Mouse (Mus musculus) heart, embryonic 15.5 days (tissue): ENCODE data around the gene Sorbs1. TPM values are rescaled to one million over a fixed set of nuclear protein-coding genes. Genes with fewer than 3 reads are reported as not detected.

Source experiments
- ATAC-seq: fragments of 200-750 bp; cut with Nextera tagmentation; replicated peaks from 2 replicates; pipeline ENCODE4 v1.8.0; 2017; ENCODE audit warnings: low read depth, moderate TSS enrichment; ENCODE audit not compliant: insufficient number of reproducible peaks, insufficient read depth, low FRiP score
- H3K27ac ChIP-seq: fragments of 300-500 bp; sonication (generic); 2 replicates; pipeline ENCODE4 v1.5.1; 2015; ENCODE audit warnings: mild to moderate bottlenecking, inconsistent platforms
- H3K27me3 ChIP-seq: fragments of 300-500 bp; sonication (generic); 2 replicates; pipeline ENCODE4 v1.6.1; 2015; ENCODE audit warnings: inconsistent platforms
- H3K36me3 ChIP-seq: fragments of 300-500 bp; sonication (generic); 2 replicates; pipeline ENCODE4 v1.6.1; 2015; ENCODE audit warnings: mild to moderate bottlenecking, inconsistent platforms
- H3K4me1 ChIP-seq: fragments of 300-500 bp; sonication (generic); replicated peaks from 2 replicates; pipeline ENCODE4 v1.6.1; 2015; ENCODE audit warnings: inconsistent platforms
- H3K4me2 ChIP-seq: fragments of 300-500 bp; sonication (generic); 2 replicates; pipeline ENCODE4 v1.6.1; 2015; ENCODE audit warnings: inconsistent platforms, mild to moderate bottlenecking, moderate library complexity
- H3K4me3 ChIP-seq: fragments of 300-500 bp; sonication (generic); 2 replicates; pipeline ENCODE4 v1.5.1; 2015; ENCODE audit warnings: mild to moderate bottlenecking, inconsistent platforms
- H3K9ac ChIP-seq: fragments of 300-500 bp; sonication (generic); 2 replicates; pipeline ENCODE4 v1.6.1; 2015; ENCODE audit warnings: mild to moderate bottlenecking, inconsistent platforms
- H3K9me3 ChIP-seq: fragments of 300-500 bp; sonication (generic); replicated peaks from 2 replicates; pipeline ENCODE4 v1.6.1; 2016; ENCODE audit warnings: inconsistent platforms
- WGBS: fragments of 180-500 bp; shearing (Covaris S2); methylation state at CpG from one replicate; pipeline ENCODE4 v1.1.7; 2015; ENCODE audit warnings: mixed read lengths; 5-methylcytosine and 5-hydroxymethylcytosine counted together
- polyA plus RNA-seq: library from polyadenylated mRNA; unstranded; fragments of >200 nt; fragmentation: Nextera tagmentation; extraction: Ambion mirVana; gene quantifications from 2 replicates; pipeline ENCODE4 v1.2.1, GENCODE M21; 2015

Sorbs1 gene
- polyA plus RNA-seq, 1 experiment from 2014 or later = 126 TPM

DNA sequence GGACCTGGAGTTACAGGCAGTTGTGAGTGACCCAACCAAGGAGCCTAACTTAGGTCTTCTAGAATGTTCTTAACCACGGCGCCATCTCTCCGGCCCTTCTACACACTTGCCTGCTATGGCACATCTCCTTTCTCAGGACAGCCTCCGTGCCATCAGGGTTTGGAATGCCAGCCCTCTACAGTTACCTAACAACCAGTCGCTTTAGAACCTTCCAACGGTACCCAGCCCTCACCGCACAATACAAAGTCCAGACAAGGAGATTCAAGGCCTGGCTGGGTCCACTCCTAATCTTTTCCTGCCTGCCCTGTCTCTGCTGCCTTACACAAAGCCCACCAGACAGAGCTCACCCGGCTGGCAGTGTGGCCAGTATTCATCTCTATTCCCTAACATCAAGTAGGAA is 106.9 kb downstream of the Sorbs1 start:
- Histone ChIP-seq H3K36me3 (no peaks in the 10 kb centered on the region), H3K4me3 (no peak overlapping the region), H3K27me3 (no peaks in the 10 kb centered on the region), H3K9ac (no peak overlapping the region), H3K4me1 (peaks cover 71% of the 10 kb centered on the region), H3K27ac (peak overlapping the region; percentile 64; the same call in 1 of the 2 replicates), H3K4me2 (no peak overlapping the region), H3K9me3 (no peaks in the 10 kb centered on the region)
- ATAC-seq = no peak
- WGBS = 90% methylated on average over 8 of the region's 8 CpGs

DNA sequence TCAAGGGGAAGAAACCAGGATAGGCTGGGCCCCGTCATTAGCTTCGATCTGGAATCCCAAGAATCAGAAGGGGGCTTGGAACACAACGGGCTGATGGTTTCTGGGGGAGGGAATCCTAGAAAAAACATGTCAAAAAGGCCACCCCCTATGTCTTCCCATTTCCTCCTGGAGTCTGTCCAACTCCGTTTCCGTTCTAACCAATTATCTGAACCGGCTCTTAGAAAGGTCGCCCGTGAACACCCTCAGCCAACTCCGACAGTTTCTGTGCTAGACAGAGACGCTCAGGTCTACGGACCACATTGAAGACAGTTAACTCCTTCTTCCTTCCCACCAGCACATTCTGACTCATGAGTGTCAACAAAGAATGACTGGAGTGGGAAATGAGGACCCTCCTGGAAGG is 107.8 kb downstream of the Sorbs1 start:
- WGBS = 24% methylated on average over 11 of the region's 11 CpGs
- no peaks in the 10 kb centered on the region for H3K9me3 ChIP-seq
- no peak overlapping the region for H3K9ac ChIP-seq
- H3K4me2 ChIP-seq = peak overlapping the region; percentile 13; the same call in 1 of the 2 replicates
- H3K4me1 ChIP-seq = peaks cover 72% of the 10 kb centered on the region
- H3K36me3 ChIP-seq = no peaks in the 10 kb centered on the region
- peak overlapping the region; percentile 64 for H3K27ac ChIP-seq
- H3K4me3 ChIP-seq = no peak overlapping the region
- ATAC-seq = peak; percentile 61
- H3K27me3 ChIP-seq = no peaks in the 10 kb centered on the region

DNA sequence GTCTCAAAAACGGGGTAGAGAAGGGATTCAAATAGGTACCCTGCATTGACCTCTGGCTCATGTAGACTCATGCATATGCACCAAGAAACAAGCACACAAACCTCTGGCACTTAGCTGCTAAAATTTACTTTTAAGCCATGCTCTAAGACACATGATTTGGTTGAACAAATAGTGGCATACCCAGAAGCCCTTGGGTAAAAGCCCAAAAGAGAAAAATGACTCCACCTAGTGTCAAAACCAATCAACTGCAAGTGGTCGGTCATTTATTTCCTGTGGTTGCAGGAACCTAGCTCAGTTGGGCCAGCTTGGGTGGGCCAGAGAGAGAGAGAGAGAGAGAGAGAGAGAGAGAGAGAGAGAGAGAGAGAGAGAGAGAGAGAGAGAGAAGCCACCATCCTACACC is 109.0 kb downstream of the Sorbs1 start:
- H3K27ac ChIP-seq = peak overlapping the region; percentile 64

DNA sequence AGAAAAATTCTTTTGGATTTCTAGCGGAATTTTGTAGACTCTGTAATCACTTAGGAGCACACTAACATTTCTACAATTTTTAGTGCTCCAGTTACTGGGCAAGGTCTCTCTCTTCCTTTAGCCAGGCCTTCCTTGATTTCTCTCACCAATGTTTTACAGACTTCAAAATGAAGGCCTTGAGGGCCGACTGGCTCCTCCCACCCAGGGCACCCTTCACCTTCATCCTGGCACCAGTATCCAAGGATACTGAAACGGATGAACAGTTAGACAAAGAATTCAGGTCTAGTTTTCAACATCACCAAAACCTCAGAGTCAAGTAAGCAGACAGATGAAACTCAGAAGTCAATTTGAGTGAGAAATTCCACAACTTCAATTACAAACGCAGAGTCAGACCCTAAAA is 109.6 kb downstream of the Sorbs1 start:
- Histone ChIP-seq H3K27ac (no peak overlapping the region), H3K27me3 (no peaks in the 10 kb centered on the region), H3K4me2 (no peak overlapping the region), H3K9me3 (no peaks in the 10 kb centered on the region), H3K9ac (no peak overlapping the region), H3K4me1 (peaks cover 62% of the 10 kb centered on the region), H3K36me3 (0 out of 2 replicates have a peak, but pooled peaks cover 4% of the 10 kb centered on the region), H3K4me3 (no peak overlapping the region)
- ATAC-seq = no peak
- WGBS = 73% methylated on average over 4 of the region's 4 CpGs

More for the DNA sequence above, 109.0 kb downstream of the Sorbs1 start:
- Histone ChIP-seq H3K9ac (no peak overlapping the region), H3K36me3 (0 out of 2 replicates have a peak, but pooled peaks cover 3% of the 10 kb centered on the region), H3K9me3 (no peaks in the 10 kb centered on the region), H3K4me3 (no peak overlapping the region), H3K27me3 (no peaks in the 10 kb centered on the region), H3K4me1 (peaks cover 64% of the 10 kb centered on the region), H3K4me2 (no peak overlapping the region)
- WGBS = 84% methylated on average over 2 of the region's 2 CpGs
- ATAC-seq = no peak

DNA sequence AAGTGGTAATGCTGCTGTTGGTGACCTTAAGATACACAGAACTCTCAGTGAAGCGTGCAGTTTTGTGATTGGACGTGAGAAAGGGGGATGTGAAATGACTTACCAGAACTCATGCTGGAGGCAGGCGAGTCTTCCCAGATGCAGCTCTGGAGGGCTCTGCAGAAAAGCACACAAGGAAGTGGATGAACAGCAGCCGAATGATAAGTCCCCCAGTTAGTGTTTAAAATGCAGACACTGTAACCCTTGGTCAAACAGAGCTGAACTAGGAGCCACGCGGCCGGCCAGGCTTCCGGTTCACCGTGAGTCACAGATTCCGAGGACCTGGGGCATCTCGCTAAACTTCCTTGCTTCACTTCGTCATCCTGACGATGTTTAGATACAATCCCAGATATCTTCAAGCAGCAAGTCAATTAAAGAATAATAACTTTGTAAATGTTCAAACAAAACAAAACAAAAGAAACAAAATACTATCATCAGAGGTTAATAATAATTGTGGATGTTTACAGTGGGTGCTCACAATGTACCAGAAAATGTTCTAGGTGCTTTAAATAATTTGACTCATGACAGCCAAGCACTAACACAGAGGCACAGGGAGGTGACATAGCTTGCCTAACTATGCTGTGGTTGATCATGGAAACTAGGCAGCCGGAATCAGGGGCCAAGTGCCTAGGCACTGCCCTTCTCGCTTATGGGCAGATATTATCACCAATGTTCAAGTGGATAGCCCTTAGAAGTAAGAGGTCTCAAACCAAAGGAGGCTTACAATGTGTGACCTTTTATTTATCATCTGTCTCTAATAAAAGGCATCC is 111.2 kb downstream of the Sorbs1 start:
- H3K9ac ChIP-seq = no peak overlapping the region
- H3K4me1 ChIP-seq = peaks cover 55% of the 10 kb centered on the region
- peaks cover 7% of the 10 kb centered on the region; the same call in 1 of the 2 replicates for H3K36me3 ChIP-seq
- no peaks in the 10 kb centered on the region for H3K9me3 ChIP-seq
- H3K4me2 ChIP-seq = no peak overlapping the region
- H3K27ac ChIP-seq = peak overlapping the region; percentile 62
- H3K4me3 ChIP-seq = no peak overlapping the region
- ATAC-seq = no peak
- H3K27me3 ChIP-seq = no peaks in the 10 kb centered on the region
- 51% methylated on average over 15 of the region's 15 CpGs for WGBS

DNA sequence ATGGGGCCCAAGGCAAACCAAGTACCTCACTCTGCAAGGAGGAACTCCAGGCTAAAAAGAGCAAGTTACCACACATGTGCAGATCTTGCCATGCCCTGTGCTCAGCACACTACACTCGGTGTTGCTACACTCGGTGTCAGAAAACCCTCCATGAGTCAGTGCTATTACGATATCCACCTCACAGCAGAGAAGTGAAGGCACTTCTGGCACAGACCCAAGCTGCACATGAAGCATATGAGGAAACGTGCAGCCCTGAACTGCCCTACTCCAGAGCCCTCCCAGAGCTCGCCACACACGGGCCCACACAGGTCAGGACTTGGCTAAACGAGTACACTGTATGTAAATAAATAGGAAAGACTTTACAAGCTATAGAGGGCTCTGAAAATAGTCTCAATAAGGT is 112.4 kb downstream of the Sorbs1 start:
- peaks cover 7% of the 10 kb centered on the region; the same call in 1 of the 2 replicates for H3K36me3 ChIP-seq
- H3K4me2 ChIP-seq = no peak overlapping the region
- H3K4me3 ChIP-seq = no peak overlapping the region
- H3K27ac ChIP-seq = peak overlapping the region; percentile 62
- no peak overlapping the region for H3K9ac ChIP-seq
- no peaks in the 10 kb centered on the region for H3K27me3 ChIP-seq
- peaks cover 49% of the 10 kb centered on the region for H3K4me1 ChIP-seq
- no peaks in the 10 kb centered on the region for H3K9me3 ChIP-seq
- ATAC-seq = peak; percentile 66; the same call in 1 of the 2 replicates
- 22% methylated on average over 7 of the region's 7 CpGs for WGBS

DNA sequence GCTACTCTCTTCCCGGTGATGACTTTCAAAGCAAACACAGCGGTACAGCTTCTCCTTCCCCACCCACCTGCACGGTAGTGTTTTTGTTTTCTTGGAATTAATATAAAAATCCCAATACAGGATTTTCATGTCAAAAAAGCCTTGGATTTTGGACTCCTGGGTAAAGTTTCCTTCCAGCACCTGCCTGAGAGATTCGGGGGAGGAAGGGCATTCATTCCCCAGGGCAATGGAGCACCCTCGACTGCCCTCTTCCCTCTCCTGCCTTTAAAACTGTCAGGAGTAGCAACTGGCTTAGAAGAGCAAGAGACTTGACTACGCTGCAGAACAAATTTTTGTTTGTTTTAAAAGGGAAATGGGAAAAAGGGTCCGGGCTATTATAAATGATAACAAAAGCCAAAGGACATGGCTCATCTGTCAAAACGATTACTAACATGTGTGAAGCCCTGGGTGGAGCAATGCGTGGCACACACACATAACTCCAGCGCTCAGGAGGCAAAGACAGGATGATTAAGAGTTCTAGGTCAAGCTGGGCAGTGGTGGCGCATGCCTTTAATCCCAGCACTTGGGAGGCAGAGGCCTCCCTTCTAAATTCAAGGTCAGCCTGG is 113.1 kb downstream of the Sorbs1 start:
- H3K4me3 ChIP-seq = no peak overlapping the region
- no peak overlapping the region for H3K9ac ChIP-seq
- H3K4me1 ChIP-seq = peaks cover 49% of the 10 kb centered on the region
- H3K27ac ChIP-seq = peak overlapping the region; percentile 62
- H3K9me3 ChIP-seq = no peaks in the 10 kb centered on the region
- ATAC-seq = no peak
- peaks cover 7% of the 10 kb centered on the region; the same call in 1 of the 2 replicates for H3K36me3 ChIP-seq
- WGBS = 63% methylated on average over 11 of the region's 11 CpGs
- H3K27me3 ChIP-seq = no peaks in the 10 kb centered on the region
- H3K4me2 ChIP-seq = no peak overlapping the region

DNA sequence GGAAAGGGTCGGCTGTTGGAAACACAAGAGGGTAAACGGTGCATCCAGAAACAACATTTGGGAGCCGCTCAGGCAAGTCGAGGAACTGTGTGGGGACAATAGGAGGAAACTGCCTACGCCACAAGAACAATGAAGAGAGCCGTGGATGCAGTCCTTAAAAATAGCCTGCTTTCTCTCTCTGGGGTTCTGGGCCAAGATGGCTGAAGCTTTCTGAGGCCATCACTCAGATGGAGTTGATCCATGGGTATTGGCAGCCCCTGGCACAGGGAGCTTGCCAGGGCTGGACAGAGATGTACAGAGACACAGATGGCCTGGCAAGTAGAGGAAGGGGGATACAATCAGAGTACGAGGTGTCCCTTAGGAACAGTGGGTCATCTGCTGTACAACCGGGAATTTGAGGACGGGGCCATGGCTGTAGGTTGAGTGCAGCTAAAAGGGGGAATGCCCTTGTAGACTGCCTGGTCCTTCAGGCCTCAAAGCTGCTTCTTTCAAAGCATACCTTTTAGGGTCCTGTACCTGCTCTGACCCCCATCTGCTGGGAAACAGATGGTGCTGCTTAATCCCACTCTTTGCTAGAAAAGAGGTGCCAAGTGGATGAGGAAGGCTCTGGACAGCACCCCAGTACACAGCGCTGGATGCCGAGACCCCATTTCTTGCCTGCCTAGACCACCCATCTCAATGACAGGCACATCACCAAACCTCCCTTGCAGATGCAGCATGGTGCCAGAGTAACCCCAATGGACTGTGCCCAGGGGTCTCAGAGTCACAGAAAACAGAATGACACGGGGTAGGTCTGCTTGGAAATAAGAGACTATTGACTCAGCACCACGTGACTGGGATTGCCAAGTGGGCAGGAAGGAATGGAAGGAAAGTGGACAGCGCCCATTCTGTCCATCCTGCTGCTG is 117.6 kb downstream of the Sorbs1 start:
- WGBS = 72% methylated on average over 14 of the region's 14 CpGs

DNA sequence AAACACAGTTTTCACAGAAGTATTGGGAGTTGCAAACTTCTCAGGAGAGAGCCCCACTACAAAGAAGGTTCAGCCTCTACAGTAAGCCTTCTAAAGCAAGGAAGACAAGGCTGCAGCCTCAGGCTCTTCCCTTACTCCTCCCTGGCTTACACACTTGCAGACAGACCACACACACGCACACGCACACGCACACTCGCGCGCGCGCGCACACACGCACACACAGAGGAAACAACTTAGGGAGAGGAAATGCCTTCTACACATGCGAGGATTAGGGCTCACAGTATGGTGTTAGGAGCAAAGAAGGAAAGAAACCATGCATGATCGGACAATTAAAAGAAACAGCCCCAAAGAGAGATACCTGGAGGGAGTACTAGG is 118.3 kb downstream of the Sorbs1 start:
- Histone ChIP-seq H3K36me3 (peaks cover 16% of the 10 kb centered on the region), H3K9me3 (no peaks in the 10 kb centered on the region), H3K4me3 (no peak overlapping the region), H3K27ac (peak overlapping the region; percentile 91), H3K27me3 (no peaks in the 10 kb centered on the region), H3K4me1 (peaks cover 33% of the 10 kb centered on the region), H3K9ac (0 out of 2 replicates have a peak overlapping the region, but pooled peaks have one; percentile 4), H3K4me2 (peak overlapping the region; percentile 32; the same call in 1 of the 2 replicates)
- ATAC-seq = peak; percentile 6; the same call in 1 of the 2 replicates
- WGBS = 78% methylated on average over 12 of the region's 12 CpGs

More for the DNA sequence above, 117.6 kb downstream of the Sorbs1 start:
- peak; percentile 14; the same call in 1 of the 2 replicates for ATAC-seq
- peaks cover 16% of the 10 kb centered on the region for H3K36me3 ChIP-seq
- H3K4me2 ChIP-seq = peak overlapping the region; percentile 32; the same call in 1 of the 2 replicates
- H3K9ac ChIP-seq = 0 out of 2 replicates have a peak overlapping the region, but pooled peaks have one; percentile 4
- peaks cover 39% of the 10 kb centered on the region for H3K4me1 ChIP-seq
- no peaks in the 10 kb centered on the region for H3K9me3 ChIP-seq
- no peaks in the 10 kb centered on the region for H3K27me3 ChIP-seq
- no peak overlapping the region for H3K4me3 ChIP-seq
- H3K27ac ChIP-seq = peak overlapping the region; percentile 91

DNA sequence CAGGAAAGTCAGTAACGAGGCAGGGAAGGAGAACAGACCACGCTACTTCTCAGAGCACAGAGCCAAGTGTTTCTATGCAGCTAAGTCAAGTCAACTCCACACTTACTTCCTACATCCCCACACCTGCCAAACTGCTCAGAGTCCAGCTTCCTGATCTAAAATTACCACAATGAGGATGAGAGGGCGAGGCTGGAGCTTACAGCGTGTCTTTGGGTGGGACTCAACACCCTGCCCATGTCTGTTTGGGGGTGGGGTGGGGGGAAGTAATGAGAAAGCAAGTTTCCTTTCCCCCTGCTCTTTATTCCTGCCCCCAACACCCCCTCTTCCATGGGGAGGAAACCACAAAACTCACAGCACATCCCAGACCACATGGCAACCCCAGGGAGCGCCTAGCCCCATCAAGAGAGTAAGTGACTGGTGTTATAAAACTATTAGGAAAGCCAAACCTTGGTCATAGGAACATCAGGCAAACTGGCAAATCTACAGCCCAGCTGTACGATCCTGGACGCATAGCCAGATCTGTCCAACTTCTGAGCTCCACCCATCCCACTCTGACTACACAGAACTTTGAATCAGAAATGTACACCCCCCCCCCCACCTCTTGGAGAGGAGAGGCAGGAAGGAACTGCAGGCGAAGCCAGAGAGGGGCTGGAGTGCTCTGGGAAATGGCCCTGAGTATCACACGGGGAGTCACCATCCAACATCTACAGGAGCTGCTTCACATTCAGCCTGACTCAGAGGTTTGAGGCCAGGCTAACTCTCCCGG is 118.8 kb downstream of the Sorbs1 start:
- ATAC-seq = peak; percentile 82
- Histone ChIP-seq H3K4me2 (peak overlapping the region; percentile 32; the same call in 1 of the 2 replicates), H3K4me1 (peaks cover 36% of the 10 kb centered on the region), H3K27me3 (no peaks in the 10 kb centered on the region), H3K27ac (peak overlapping the region; percentile 91), H3K36me3 (peaks cover 15% of the 10 kb centered on the region), H3K9me3 (no peaks in the 10 kb centered on the region), H3K9ac (0 out of 2 replicates have a peak overlapping the region, but pooled peaks have one; percentile 4), H3K4me3 (no peak overlapping the region)
- 37% methylated on average over 10 of the region's 10 CpGs for WGBS
